Mouse (Mus musculus) thymus, postnatal 10 days (tissue): ENCODE measurements around the gene Nt5c1a.
A peak's percentile ranks its signal among the peaks of the same experiment; 100 is the strongest.

Experiments used
- DNase-seq, 2 experiments: peaks; one replicate each; pipeline ENCODE4 v3.0.0; 2021; ENCODE audit warnings: low spot score in 2 of 2

The Nt5c1a gene

DNA sequence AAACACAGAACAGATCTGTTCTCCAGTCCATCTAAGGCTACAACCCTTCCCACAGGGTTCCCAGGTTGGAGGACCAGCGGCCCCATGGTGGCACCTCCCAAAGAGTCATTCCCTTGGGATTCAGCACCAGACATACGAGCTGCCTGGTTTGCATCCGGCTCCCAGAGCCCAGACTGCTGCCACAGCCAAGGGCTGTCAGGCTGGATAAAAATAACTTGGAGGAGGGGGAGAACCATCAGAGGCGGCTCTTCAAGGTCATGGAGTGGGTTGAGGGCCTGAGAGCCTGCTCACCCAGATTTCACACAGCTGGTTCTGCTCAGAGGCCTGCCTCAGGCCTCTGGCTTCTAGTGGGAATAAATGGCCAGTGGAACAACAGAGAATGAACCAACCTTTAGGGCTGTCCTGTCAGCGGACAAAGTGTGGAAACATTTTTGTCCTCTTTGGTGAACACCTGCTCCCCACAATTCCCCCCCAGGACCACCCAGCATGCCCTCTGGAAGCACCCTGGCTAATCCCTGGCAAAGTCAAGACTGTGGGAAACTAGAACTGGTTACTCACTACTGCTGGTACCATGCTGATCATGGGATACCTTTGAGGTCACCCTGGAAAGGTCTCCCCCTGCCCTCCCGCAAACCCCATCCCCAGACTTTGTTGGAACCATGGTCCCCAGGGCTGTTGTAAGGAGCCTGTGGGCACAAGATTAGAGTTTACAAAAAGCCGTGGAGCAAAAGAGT, 46.0 kb downstream of the Nt5c1a start:
- no peak for DNase-seq

DNA sequence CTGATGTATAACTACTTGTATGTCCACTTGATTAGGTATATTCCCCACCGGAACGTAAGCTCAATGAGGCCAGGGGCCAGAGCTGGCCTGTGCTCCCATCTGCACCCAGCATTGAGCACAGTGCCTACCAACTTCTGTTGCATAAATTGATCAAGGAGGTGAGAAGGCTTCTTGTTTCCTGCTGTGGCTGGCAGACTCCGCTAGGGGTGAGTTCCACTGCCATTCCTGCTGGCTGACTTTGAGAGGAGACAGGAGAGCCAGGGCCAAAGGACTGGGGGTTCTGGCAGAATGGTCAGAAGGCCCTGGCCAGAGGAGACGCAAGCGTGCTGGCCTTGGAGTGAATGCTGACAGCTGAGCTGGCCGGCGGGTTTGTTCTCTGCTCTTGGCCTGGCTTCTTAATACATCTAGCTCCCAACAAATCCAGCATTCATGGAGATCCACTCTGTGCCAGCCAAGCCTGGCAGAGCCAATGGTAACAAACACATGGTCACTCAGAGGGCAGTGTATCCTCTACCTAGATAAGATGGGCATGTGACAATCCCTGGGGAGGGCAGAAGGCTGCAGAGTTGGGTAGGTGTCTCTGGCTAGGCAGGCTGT, 47.8 kb downstream of the Nt5c1a start:
- DNase-seq = no peak

DNA sequence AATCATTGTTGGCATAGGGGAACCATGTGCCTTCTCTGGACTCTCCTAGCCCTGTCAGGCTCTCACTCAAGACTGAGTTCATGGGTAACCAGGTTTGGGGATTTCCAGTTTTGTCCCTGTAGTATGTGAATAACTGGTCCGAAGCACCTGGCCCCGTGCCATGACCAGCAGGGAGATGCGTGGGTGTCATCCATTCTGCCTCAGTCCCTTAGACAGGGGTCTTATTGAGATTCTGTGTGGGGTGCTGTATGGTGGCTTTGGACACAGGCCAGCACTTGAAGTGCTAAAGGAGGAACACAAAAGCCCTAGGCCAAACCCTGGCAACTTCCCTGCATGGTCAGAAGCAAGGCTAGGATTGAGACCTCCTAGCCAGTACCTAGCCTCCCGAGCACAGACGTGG, 50.9 kb downstream of the Nt5c1a start:
- DNase-seq = no peak

DNA sequence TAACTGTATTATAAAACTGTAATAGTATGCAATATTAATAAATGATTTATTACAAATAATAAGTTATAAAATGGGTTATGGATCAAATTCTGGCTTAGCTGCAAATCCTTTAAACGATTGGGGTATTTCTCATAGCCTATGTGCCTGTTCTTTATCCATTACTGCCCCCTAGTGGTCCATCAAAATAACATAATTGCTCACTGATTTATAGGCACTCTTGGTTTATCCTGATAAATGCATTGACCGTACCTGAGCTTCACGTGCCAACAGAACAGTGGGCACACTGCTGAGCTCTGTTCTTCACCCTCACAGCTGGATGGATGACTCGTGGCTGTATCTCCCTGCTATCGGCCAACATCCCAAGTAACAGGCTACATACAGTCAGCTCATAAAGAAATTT, 53.3 kb downstream of the Nt5c1a start:
- peak in 1 of 2 experiments; percentile 58 for DNase-seq

DNA sequence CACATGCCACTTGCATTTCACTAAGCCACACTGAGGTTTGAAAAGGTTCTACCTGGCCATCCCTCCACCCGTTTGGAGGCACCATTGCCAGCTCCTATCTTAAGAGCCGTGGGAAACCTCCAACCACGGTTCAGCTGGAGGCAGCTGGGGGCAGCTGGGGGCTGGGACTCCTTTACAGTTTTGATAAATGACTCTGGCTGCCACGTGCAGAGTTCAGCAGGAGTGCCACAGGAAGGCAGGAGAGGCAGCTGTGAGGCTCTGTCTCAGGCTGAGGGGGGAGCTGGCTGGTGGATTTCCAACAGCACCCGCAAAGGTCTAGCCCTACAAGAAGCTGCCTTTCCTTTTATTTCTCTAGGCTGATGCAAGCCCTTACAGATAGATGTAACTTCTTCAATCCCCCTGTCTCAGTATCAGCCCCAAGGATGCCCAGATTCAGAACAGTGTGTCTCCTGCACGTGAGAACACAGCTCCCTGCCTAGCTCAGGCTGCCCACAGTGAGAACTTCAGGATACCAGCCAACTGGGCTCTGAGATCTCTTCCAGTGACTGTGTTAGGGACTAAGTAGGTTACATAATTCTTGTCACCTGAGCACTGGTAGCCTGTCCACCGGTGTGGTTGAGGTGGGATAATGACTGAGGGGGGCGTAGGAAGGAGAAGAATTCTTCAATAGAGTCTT, 58.9 kb downstream of the Nt5c1a start:
- no peak for DNase-seq

DNA sequence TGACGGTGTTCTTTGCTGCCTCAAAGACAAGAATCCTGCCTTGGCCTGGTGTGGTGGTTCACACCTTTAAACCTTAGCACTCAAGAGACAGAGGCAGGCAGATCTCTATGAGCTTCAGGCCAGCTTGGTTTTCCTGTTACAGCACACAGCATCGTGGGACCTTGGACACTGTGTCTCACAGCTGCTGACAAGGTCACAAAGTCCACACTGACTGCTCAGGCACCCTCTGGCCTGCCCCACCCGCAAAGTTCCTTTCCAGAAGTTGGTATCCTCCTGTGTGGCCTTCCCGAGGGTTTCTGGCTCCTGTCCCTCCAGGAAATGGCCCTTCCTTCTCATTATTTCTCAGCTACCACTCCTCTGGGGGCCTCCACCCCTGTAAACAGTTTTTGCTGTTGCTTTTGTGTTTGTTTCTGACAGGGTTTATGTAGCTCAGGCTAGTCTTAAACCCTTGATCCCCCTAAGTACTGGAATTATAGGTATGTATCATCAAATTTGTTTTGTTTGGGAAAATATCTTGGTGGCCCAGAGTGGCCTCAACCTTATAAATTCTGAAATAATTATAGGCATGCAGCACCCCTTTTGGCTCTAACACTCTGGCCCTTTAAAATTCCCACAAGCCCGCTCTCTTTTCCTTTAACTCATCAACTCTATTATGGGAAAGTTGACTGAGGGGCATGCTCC, 60.6 kb downstream of the Nt5c1a start, which contains the start of gene Pabpc4:
Pabpc4 (plus strand) TSS at position 631 of the 681 bp plus-strand sequence.
- DNase-seq = no peak
